Mouse (Mus musculus): ENCODE data around the gene Cacnb1. TPM values are rescaled to one million over a fixed set of nuclear protein-coding genes. Genes with fewer than 3 reads are reported as not detected.

The Cacnb1 gene
- polyA plus RNA-seq, 1 experiment = 5.7 TPM

DNA sequence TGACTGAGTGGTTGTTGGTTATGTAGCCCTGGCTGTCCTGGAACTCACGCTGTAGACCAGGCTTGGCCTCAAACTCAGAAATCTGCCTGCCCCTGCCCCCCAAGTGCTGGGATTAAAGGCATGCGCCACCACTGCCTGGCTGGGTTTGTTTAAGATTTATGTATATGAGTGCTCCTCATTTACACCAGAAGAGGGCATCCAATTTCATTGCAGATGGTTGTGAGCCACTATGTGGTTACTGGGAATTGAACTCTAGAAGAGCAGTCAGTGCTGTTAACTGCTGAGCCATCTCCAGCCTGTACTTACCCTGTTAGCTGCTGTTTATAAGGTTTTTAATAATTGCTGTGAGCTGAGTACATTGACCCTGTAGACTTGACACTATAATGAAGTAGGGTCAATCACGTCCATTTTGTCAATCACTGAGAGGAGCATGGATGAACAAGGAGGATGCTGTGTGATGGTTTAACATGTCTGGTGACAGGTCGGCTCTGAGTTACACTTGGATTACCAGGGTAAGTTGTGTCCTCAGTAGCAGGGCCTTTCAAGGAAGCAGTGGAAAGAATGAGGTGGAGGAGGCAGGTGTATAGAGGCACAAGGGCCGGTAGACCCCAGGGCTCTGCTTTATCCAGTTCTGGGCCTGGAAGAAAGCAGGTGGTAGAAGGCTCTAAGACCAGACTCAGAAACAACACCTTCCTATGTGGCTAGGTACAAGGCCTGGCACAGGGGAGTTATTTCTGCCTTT is 8.0 kb upstream of the Cacnb1 start:
- WGBS = 56% methylated on average over 5 of the region's 5 CpGs
- H3K4me3 ChIP-seq (ENCODE audit: low read depth, low read length) = no peak overlapping the region
- no peaks in the 10 kb centered on the region; the same call in 1 of the 2 replicates for H3K4me1 ChIP-seq (ENCODE audit: control insufficient read depth, insufficient read depth, insufficient read length, low read length)
- H3K27me3 ChIP-seq (ENCODE audit: control insufficient read depth, insufficient read depth, low read length) = peaks cover 6% of the 10 kb centered on the region
- H3K36me3 ChIP-seq (ENCODE audit: control insufficient read depth, insufficient read depth, low read length) = peaks cover 24% of the 10 kb centered on the region
- H3K27ac ChIP-seq (ENCODE audit: insufficient read depth, low read depth, low read length) = no peak overlapping the region
- TF ChIP-seq CTCF (IDR thresholded peaks at IDR 0.05; ENCODE audit: extremely low read depth, insufficient read length, insufficient replicate concordance, low read depth, low read length) (no peak), POLR2A (IDR thresholded peaks at IDR 0.05; ENCODE audit: low read depth, low read length) (no peak)

DNA sequence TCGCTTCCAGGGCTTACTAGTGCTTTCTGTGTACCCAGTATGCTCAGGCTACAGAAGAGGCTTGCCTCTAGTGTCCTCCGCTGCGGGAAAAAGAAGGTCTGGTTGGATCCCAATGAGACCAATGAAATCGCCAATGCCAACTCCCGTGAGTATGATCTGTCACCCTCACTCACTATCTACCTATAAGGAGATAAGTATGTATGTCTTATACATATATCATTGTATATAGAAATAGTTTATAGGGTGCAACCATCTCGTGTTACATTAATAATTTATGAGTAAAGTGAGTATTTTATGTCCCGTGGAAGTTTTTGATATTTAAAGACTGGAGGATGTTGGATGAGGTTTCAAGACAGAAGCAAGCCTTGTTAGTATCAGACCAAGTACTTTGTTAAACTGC is 5.0 kb upstream of the Cacnb1 start:
- Histone ChIP-seq H3K4me1 (ENCODE audit: control insufficient read depth, insufficient read depth, insufficient read length, low read length) (no peaks in the 10 kb centered on the region), H3K4me3 (ENCODE audit: low read depth, low read length) (peak overlapping the region; percentile 99), H3K36me3 (ENCODE audit: control insufficient read depth, insufficient read depth, low read length) (peaks cover 24% of the 10 kb centered on the region), H3K27me3 (ENCODE audit: control insufficient read depth, insufficient read depth, low read length) (no peaks in the 10 kb centered on the region), H3K27ac (ENCODE audit: insufficient read depth, low read depth, low read length) (no peak overlapping the region)
- TF ChIP-seq CTCF (IDR thresholded peaks at IDR 0.05; ENCODE audit: extremely low read depth, insufficient read length, insufficient replicate concordance, low read depth, low read length) = no peak
- TF ChIP-seq POLR2A (IDR thresholded peaks at IDR 0.05; ENCODE audit: low read depth, low read length) = no peak
- WGBS = 12% methylated on average over 7 of the region's 7 CpGs

DNA sequence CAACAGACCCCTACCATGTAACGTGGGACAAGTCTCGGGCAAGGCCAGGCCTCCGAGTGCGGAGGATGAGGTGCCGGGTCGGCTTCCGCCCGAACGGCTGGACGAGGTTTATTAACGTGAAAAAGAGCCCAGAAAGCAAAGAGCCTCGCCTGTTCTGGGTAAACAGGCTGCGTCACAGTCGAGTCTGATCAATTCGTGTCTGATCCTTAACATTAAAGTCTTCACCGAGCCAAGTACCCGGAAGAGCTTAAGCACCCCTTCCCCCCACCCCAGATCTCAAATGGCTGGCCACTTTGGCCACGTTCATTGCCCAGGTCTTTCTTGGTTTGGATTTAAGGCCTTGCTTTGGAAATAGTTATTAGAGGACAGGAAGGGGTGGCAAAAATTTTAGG is 4.5 kb upstream of the Cacnb1 start:
- TF ChIP-seq CTCF (IDR thresholded peaks at IDR 0.05; ENCODE audit: extremely low read depth, insufficient read length, insufficient replicate concordance, low read depth, low read length) (no peak), POLR2A (IDR thresholded peaks at IDR 0.05; ENCODE audit: low read depth, low read length) (no peak)
- Histone ChIP-seq H3K4me1 (ENCODE audit: control insufficient read depth, insufficient read depth, insufficient read length, low read length) (no peaks in the 10 kb centered on the region; the same call in 1 of the 2 replicates), H3K27me3 (ENCODE audit: control insufficient read depth, insufficient read depth, low read length) (no peaks in the 10 kb centered on the region; the same call in 1 of the 2 replicates), H3K36me3 (ENCODE audit: control insufficient read depth, insufficient read depth, low read length) (peaks cover 24% of the 10 kb centered on the region), H3K4me3 (ENCODE audit: low read depth, low read length) (peak overlapping the region; percentile 99), H3K27ac (ENCODE audit: insufficient read depth, low read depth, low read length) (peak overlapping the region; percentile 66; the same call in 1 of the 2 replicates)
- under 1% methylated on average over 18 of the region's 18 CpGs for WGBS

DNA sequence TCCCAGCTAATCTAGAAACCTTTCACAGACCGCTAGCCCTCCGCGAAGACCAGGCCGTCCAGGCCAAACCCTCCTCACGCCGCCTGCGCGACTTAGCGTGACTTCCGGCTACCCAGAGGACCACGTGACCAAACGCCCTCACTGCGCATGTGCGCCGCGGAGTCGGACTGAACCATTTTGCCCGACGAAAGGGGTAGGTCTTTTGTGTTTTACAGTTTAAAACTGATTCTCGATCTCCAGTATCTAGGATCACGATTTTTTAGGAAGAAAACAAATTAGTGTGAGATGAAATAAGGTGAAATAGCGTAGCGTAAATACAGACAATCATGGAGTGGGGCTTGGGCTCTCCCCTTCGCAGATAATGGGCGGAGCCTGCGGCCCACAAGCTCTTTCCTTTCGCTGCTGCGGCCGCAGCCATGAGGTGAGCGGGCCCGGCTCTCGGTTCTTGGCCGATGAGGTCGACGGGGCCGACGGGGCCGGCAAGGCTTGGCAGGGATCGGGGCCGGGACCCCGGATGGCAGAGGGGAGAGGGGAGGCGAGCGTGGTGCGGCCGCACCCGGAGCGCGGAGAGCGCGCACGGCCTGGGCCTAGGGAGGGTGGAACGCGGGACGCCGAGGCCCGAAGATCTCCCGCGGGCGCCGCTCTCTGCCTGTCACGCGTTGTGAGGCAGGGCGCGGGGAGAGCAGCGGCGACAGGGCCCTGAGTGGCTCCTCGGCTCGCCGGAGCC is 3.9 kb upstream of the Cacnb1 start, which contains the start of gene Rpl19:
Gene Rpl19 (plus strand): TSS at position 141 of the 727 bp plus-strand sequence.
- peak within 1 kb of the TSS; percentile 66 for H3K27ac ChIP-seq (ENCODE audit: insufficient read depth, low read depth, low read length)
- H3K27me3 ChIP-seq (ENCODE audit: control insufficient read depth, insufficient read depth, low read length) = no peaks in the 10 kb centered on the region; the same call in 1 of the 2 replicates
- peaks cover 24% of the 10 kb centered on the region for H3K36me3 ChIP-seq (ENCODE audit: control insufficient read depth, insufficient read depth, low read length)
- WGBS = under 1% methylated on average over 69 of the region's 69 CpGs
- peaks cover 5% of the 10 kb centered on the region; the same call in 1 of the 2 replicates for H3K4me1 ChIP-seq (ENCODE audit: control insufficient read depth, insufficient read depth, insufficient read length, low read length)
- TF ChIP-seq POLR2A (IDR thresholded peaks at IDR 0.05; ENCODE audit: low read depth, low read length) = peak; percentile 92
- TF ChIP-seq CTCF (IDR thresholded peaks at IDR 0.05; ENCODE audit: extremely low read depth, insufficient read length, insufficient replicate concordance, low read depth, low read length) = no peak
- peak within 1 kb of the TSS; percentile 99 for H3K4me3 ChIP-seq (ENCODE audit: low read depth, low read length)

DNA sequence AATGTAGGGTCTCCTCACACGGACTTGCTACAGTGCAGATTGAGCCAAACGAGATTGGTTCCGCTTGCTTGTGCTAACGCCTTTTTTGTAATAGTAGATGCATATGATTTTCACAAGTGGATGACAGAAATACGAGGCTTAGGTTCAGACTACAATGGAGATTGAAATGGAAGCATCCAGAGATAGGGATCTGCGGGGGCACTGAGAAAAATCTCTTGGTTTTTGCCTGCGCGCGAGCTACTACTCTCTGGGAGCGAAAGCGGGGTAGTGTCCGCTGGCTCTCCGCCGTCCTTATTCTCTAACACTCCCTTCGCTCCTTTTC is 3.4 kb upstream of the Cacnb1 start:
- peaks cover 8% of the 10 kb centered on the region; the same call in 1 of the 2 replicates for H3K4me1 ChIP-seq (ENCODE audit: control insufficient read depth, insufficient read depth, insufficient read length, low read length)
- H3K36me3 ChIP-seq (ENCODE audit: control insufficient read depth, insufficient read depth, low read length) = peaks cover 24% of the 10 kb centered on the region
- H3K4me3 ChIP-seq (ENCODE audit: low read depth, low read length) = peak overlapping the region; percentile 99
- TF ChIP-seq POLR2A (IDR thresholded peaks at IDR 0.05; ENCODE audit: low read depth, low read length) = no peak
- TF ChIP-seq CTCF (IDR thresholded peaks at IDR 0.05; ENCODE audit: extremely low read depth, insufficient read length, insufficient replicate concordance, low read depth, low read length) = no peak
- 4% methylated on average over 15 of the region's 15 CpGs for WGBS
- no peaks in the 10 kb centered on the region; the same call in 1 of the 2 replicates for H3K27me3 ChIP-seq (ENCODE audit: control insufficient read depth, insufficient read depth, low read length)
- peak overlapping the region; percentile 51 for H3K27ac ChIP-seq (ENCODE audit: insufficient read depth, low read depth, low read length)

DNA sequence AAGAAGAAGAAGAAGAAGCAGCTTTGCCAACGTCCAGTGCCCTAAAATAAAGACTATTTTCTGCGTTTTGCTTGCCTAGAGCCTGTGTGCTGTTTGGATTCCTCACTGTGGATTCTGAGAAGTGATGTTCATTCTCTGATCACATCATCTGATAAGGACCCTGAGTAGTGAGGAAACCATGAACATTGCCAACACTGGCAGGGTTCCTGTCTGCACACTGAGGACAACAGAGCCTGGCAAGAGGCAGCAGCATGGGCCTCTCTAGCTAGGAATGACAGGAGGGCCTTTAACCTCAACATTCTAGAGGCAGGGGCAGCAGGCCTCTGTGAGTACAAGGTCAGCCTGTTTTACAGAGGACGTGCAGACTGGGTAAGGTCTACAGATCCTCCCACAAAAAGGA is 1.7 kb upstream of the Cacnb1 start:
- Histone ChIP-seq H3K27ac (ENCODE audit: insufficient read depth, low read depth, low read length) (no peak overlapping the region), H3K27me3 (ENCODE audit: control insufficient read depth, insufficient read depth, low read length) (no peaks in the 10 kb centered on the region; the same call in 1 of the 2 replicates), H3K4me3 (ENCODE audit: low read depth, low read length) (no peak overlapping the region), H3K4me1 (ENCODE audit: control insufficient read depth, insufficient read depth, insufficient read length, low read length) (peaks cover 12% of the 10 kb centered on the region; the same call in 1 of the 2 replicates), H3K36me3 (ENCODE audit: control insufficient read depth, insufficient read depth, low read length) (peaks cover 13% of the 10 kb centered on the region)
- TF ChIP-seq CTCF (IDR thresholded peaks at IDR 0.05; ENCODE audit: extremely low read depth, insufficient read length, insufficient replicate concordance, low read depth, low read length) = no peak
- no peak for TF ChIP-seq POLR2A (IDR thresholded peaks at IDR 0.05; ENCODE audit: low read depth, low read length)
- 92% methylated on average over 3 of the region's 3 CpGs for WGBS

DNA sequence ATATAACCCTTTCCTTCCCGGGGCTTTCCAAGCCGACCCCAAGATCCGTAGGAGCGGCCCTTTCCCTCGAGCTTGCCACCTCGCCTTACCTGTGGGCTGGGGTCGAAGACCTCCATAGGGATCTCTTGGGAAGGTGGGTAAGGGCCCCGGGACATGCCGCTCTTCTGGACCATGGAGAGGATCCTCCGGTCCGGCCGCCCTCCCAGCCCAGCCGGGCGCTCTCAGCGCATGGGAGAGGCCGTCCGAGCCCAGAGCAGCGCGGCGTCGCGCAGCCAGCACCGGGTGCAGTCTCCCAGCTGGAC is 630 bp downstream of the Cacnb1 start:
- H3K4me1 ChIP-seq (ENCODE audit: control insufficient read depth, insufficient read depth, insufficient read length, low read length) = peaks cover 15% of the 10 kb centered on the region
- 1% methylated on average over 23 of the region's 23 CpGs for WGBS
- no peaks in the 10 kb centered on the region for H3K36me3 ChIP-seq (ENCODE audit: control insufficient read depth, insufficient read depth, low read length)
- H3K4me3 ChIP-seq (ENCODE audit: low read depth, low read length) = peak overlapping the region; percentile 78
- no peaks in the 10 kb centered on the region; the same call in 1 of the 2 replicates for H3K27me3 ChIP-seq (ENCODE audit: control insufficient read depth, insufficient read depth, low read length)
- no peak for TF ChIP-seq CTCF (IDR thresholded peaks at IDR 0.05; ENCODE audit: extremely low read depth, insufficient read length, insufficient replicate concordance, low read depth, low read length)
- H3K27ac ChIP-seq (ENCODE audit: insufficient read depth, low read depth, low read length) = no peak overlapping the region

Measured in small intestine, adult 2 months (tissue).